Mouse (Mus musculus) MEL (cell line): ENCODE results near the gene Pcbp3.

Experiments
- CTCF ChIP-seq, 3 experiments: IDR thresholded peaks in 2 of 3; conservative IDR thresholded peaks in 1 of 3; 2 replicates each; pipeline ENCODE4 v1.5.1; 2011 to 2012; ENCODE audit warnings: low read length in 3 of 3, low read depth in 2 of 3, mild to moderate bottlenecking in 2 of 3, improper control_type of control experiment in 1 of 3, inconsistent platforms in 1 of 3, mixed read lengths in 1 of 3, moderate library complexity in 1 of 3; ENCODE audit not compliant: control insufficient read depth in 1 of 3, insufficient read depth in 1 of 3, poor library complexity in 1 of 3, severe bottlenecking in 1 of 3
- EP300 ChIP-seq, 2 experiments: IDR thresholded peaks; 2 replicates each; pipeline ENCODE4 v1.6.1; 2011; ENCODE audit warnings: improper control_type of control experiment in 2 of 2, low read length in 2 of 2, low read depth in 1 of 2, mild to moderate bottlenecking in 1 of 2
- HCFC1 ChIP-seq: IDR thresholded peaks from 2 replicates; pipeline ENCODE4 v1.6.1; 2012; ENCODE audit warnings: low read depth, mild to moderate bottlenecking, inconsistent platforms, low read length, improper control_type of control experiment, moderate library complexity
- MAFK ChIP-seq: IDR thresholded peaks from 2 replicates; pipeline ENCODE4 v1.6.1; 2011; ENCODE audit warnings: low read depth, mild to moderate bottlenecking, low read length, improper control_type of control experiment, borderline replicate concordance
- MXI1 ChIP-seq: IDR thresholded peaks from 2 replicates; pipeline ENCODE4 v1.6.1; 2011; ENCODE audit warnings: mild to moderate bottlenecking, low read depth, low read length, improper control_type of control experiment
- POLR2A ChIP-seq, 2 experiments: IDR thresholded peaks; 2 replicates each; pipeline ENCODE4 v1.6.1; 2011 to 2012; ENCODE audit warnings: low read length in 2 of 2, mild to moderate bottlenecking in 2 of 2, control low read depth in 1 of 2, improper control_type of control experiment in 1 of 2, low read depth in 1 of 2, moderate library complexity in 1 of 2; ENCODE audit not compliant: control insufficient read depth in 1 of 2, insufficient read depth in 1 of 2, poor library complexity in 1 of 2
- RAD21 ChIP-seq: IDR thresholded peaks from 2 replicates; pipeline ENCODE4 v1.6.1; 2011; ENCODE audit warnings: mild to moderate bottlenecking, low read depth, low read length, improper control_type of control experiment
- SIN3A ChIP-seq: IDR thresholded peaks from 2 replicates; pipeline ENCODE4 v1.6.1; 2012; ENCODE audit warnings: low read length, improper control_type of control experiment, inconsistent platforms
- USF1 ChIP-seq: IDR thresholded peaks from 2 replicates; pipeline ENCODE4 v1.6.1; 2014; ENCODE audit warnings: low read depth, mild to moderate bottlenecking, inconsistent platforms, low read length, improper control_type of control experiment, moderate library complexity
- USF2 ChIP-seq, 2 experiments: IDR thresholded peaks; 2 replicates each; pipeline ENCODE4 v1.6.1; 2011 to 2012; ENCODE audit warnings: improper control_type of control experiment in 2 of 2, low read length in 2 of 2, borderline replicate concordance in 1 of 2, inconsistent platforms in 1 of 2, low read depth in 1 of 2, mild to moderate bottlenecking in 1 of 2; ENCODE audit not compliant: insufficient read depth in 1 of 2
- ZNF384 ChIP-seq: IDR thresholded peaks from 2 replicates; pipeline ENCODE4 v1.6.1; 2012; ENCODE audit warnings: low read depth, mild to moderate bottlenecking, inconsistent platforms, low read length, improper control_type of control experiment

DNA sequence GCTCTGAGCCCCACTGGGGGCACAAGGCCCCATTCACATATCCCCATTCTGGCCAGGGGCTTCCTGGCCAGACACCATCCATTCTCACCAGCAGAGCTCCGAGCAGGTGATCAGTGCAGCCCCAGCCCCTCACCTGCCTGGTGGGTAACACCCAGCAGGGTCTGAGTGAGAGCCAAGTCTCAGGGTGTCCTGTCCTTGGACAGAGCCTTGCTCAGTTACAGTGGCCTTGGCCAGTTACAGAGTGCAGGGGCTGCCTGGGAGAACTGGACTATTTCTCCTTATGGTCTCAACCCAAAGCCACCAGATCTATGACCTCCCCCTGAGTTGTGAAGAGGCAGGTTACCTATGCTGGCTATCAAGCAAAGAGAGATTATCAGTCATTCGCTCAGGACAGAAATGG lies 236.6 kb downstream of the Pcbp3 start:
- TF ChIP-seq POLR2A (IDR thresholded peaks at IDR 0.05; ENCODE audit: control insufficient read depth in 1 of 2, insufficient read depth in 1 of 2, low read depth in 1 of 2, low read length in 2 of 2, poor library complexity in 1 of 2) (no peak), SIN3A (no peak), CTCF (IDR thresholded peaks at IDR 0.05 in 2 of 3, conservative IDR thresholded peaks at IDR 0.05 in 1 of 3; ENCODE audit: control insufficient read depth in 1 of 3, insufficient read depth in 1 of 3, low read depth in 2 of 3, low read length in 3 of 3, poor library complexity in 1 of 3, severe bottlenecking in 1 of 3) (no peak), MAFK (no peak), USF2 (IDR thresholded peaks at IDR 0.05; ENCODE audit: borderline replicate concordance in 1 of 2, insufficient read depth in 1 of 2, low read depth in 1 of 2, low read length in 2 of 2) (no peak), HCFC1 (no peak), RAD21 (no peak), MXI1 (no peak), ZNF384 (no peak), USF1 (no peak), EP300 (IDR thresholded peaks at IDR 0.05; ENCODE audit: low read depth in 1 of 2, low read length in 2 of 2) (no peak)
